Mouse (Mus musculus) lung, postnatal 0 days (tissue): Measurements from ENCODE around the gene Gpc1.

ENCODE experiments used
- CTCF ChIP-seq: IDR thresholded peaks from 2 replicates; pipeline ENCODE4 v1.5.1; 2016; ENCODE audit warnings: antibody characterized with exemption, mild to moderate bottlenecking
- EP300 ChIP-seq: IDR thresholded peaks from 2 replicates; pipeline ENCODE4 v1.6.1; 2016; ENCODE audit warnings: antibody characterized with exemption, mild to moderate bottlenecking, control low read depth

DNA sequence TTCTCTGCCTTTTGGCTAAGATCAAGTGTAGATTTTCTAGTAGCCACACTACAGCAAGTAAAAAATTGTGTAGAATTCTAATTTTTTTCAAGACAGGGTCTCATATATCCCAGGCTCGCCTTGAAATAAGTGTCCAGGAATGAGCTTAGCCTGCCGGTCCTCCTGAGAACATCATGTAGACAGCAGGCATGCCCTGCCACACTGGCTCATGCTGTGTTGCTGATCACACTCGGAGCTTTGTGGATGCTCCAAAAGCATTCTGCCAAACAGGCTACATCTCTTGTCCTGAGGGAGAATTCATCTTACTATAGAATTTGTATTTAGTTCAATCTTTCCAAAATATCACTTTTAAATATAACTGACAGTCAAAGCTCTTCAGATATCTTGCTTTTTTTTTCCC, 61.3 kb downstream of the Gpc1 start:
- TF ChIP-seq CTCF (no peak), EP300 (no peak)
